Mouse (Mus musculus): ENCODE measurements around the gene Cnn2.

GRCm38 (mm10) chr10:80030736-80031135 is 42.4 kb downstream of the Cnn2 start:
- TF ChIP-seq GATA1 (IDR thresholded peaks at IDR 0.05; ENCODE audit: low read length) (no peak), TAL1 (IDR thresholded peaks at IDR 0.05; ENCODE audit: low read length) (no peak)
